Mouse (Mus musculus): ENCODE measurements around the gene Elf4. TPM values are rescaled to one million over a fixed set of nuclear protein-coding genes. Genes with fewer than 3 reads are reported as not detected.

Gene Elf4
- polyA plus RNA-seq, 1 experiment from 2014 or later: 1.6 TPM

GRCm38 (mm10) chrX:48412629-48413028, 50.3 kb downstream of the Elf4 start:
- H3K27me3 ChIP-seq: no peaks in the 10 kb centered on the region
- H3K4me3 ChIP-seq: no peak overlapping the region
- ATAC-seq (ENCODE audit: low FRiP score, low read depth): no peak
- no peak overlapping the region for H3K4me2 ChIP-seq (replicated peaks)
- H3K4me1 ChIP-seq: no peaks in the 10 kb centered on the region
- H3K36me3 ChIP-seq: no peaks in the 10 kb centered on the region
- H3K9ac ChIP-seq (replicated peaks): no peak overlapping the region
- H3K9me3 ChIP-seq: no peaks in the 10 kb centered on the region
- no peak overlapping the region for H3K27ac ChIP-seq (replicated peaks)
- 91% methylated on average over 6 of the region's 6 CpGs for WGBS

- Histone ChIP-seq H3K9me3 (no peaks in the 10 kb centered on the region), H3K27ac (replicated peaks) (no peak overlapping the region), H3K4me1 (no peaks in the 10 kb centered on the region), H3K36me3 (peaks cover 9% of the 10 kb centered on the region; the same call in 1 of the 2 replicates), H3K9ac (replicated peaks) (no peak overlapping the region), H3K4me2 (replicated peaks) (peak overlapping the region; percentile 51), H3K4me3 (peak overlapping the region; percentile 44), H3K27me3 (no peaks in the 10 kb centered on the region)
- ATAC-seq (ENCODE audit: low FRiP score, low read depth): no peak
- WGBS: 25% methylated on average over 7 of the region's 7 CpGs
Measured at GRCm38 (mm10) chrX:48410388-48410776, 52.5 kb downstream of the Elf4 start.

- WGBS: 16% methylated on average over 36 of the region's 36 CpGs
Measured at GRCm38 (mm10) chrX:48409611-48410387, 53.1 kb downstream of the Elf4 start.

GRCm38 (mm10) chrX:48405141-48405540, 57.8 kb downstream of the Elf4 start:
- Histone ChIP-seq H3K9me3 (no peaks in the 10 kb centered on the region), H3K9ac (replicated peaks) (no peak overlapping the region), H3K36me3 (peaks cover 45% of the 10 kb centered on the region), H3K27me3 (no peaks in the 10 kb centered on the region), H3K4me3 (no peak overlapping the region), H3K27ac (replicated peaks) (no peak overlapping the region), H3K4me2 (replicated peaks) (no peak overlapping the region), H3K4me1 (no peaks in the 10 kb centered on the region)
- ATAC-seq (ENCODE audit: low FRiP score, low read depth): no peak
- 49% methylated on average over 3 of the region's 3 CpGs for WGBS

More at GRCm38 (mm10) chrX:48409611-48410387, 53.1 kb downstream of the Elf4 start:
- Histone ChIP-seq H3K4me1 (no peaks in the 10 kb centered on the region), H3K27ac (replicated peaks) (no peak overlapping the region), H3K36me3 (peaks cover 10% of the 10 kb centered on the region; the same call in 1 of the 2 replicates), H3K9ac (replicated peaks) (0 out of 2 replicates have a peak overlapping the region, but pooled peaks have one; percentile 20), H3K4me2 (replicated peaks) (peak overlapping the region; percentile 51), H3K9me3 (no peaks in the 10 kb centered on the region), H3K4me3 (peak overlapping the region; percentile 44), H3K27me3 (no peaks in the 10 kb centered on the region)
- ATAC-seq (ENCODE audit: low FRiP score, low read depth): peak; percentile 86

- H3K27me3 ChIP-seq: no peaks in the 10 kb centered on the region
- no peak overlapping the region for H3K4me2 ChIP-seq (replicated peaks)
- no peaks in the 10 kb centered on the region for H3K9me3 ChIP-seq
- WGBS: 84% methylated on average over 4 of the region's 4 CpGs
- H3K4me1 ChIP-seq: no peaks in the 10 kb centered on the region
- no peak overlapping the region for H3K27ac ChIP-seq (replicated peaks)
- no peak for ATAC-seq (ENCODE audit: low FRiP score, low read depth)
- H3K9ac ChIP-seq (replicated peaks): no peak overlapping the region
- no peak overlapping the region for H3K4me3 ChIP-seq
- H3K36me3 ChIP-seq: peaks cover 40% of the 10 kb centered on the region
Measured at GRCm38 (mm10) chrX:48399994-48400393, 62.9 kb downstream of the Elf4 start.

- H3K36me3 ChIP-seq: peaks cover 62% of the 10 kb centered on the region
Measured at GRCm38 (mm10) chrX:48389380-48389779, 73.6 kb downstream of the Elf4 start.

GRCm38 (mm10) chrX:48385927-48386326, 77.0 kb downstream of the Elf4 start:
- peak overlapping the region; percentile 30; the same call in 1 of the 2 replicates for H3K27ac ChIP-seq (replicated peaks)

More at GRCm38 (mm10) chrX:48389380-48389779, 73.6 kb downstream of the Elf4 start:
- no peak for ATAC-seq (ENCODE audit: low FRiP score, low read depth)
- Histone ChIP-seq H3K4me3 (no peak overlapping the region), H3K4me2 (replicated peaks) (no peak overlapping the region), H3K27ac (replicated peaks) (no peak overlapping the region), H3K4me1 (peaks cover 7% of the 10 kb centered on the region; the same call in 1 of the 2 replicates), H3K27me3 (no peaks in the 10 kb centered on the region), H3K9ac (replicated peaks) (no peak overlapping the region), H3K9me3 (no peaks in the 10 kb centered on the region)
- WGBS: 87% methylated on average over 6 of the region's 6 CpGs

GRCm38 (mm10) chrX:48383643-48384042, 79.3 kb downstream of the Elf4 start:
- Histone ChIP-seq H3K4me3 (no peak overlapping the region), H3K9me3 (no peaks in the 10 kb centered on the region), H3K9ac (replicated peaks) (no peak overlapping the region), H3K27me3 (no peaks in the 10 kb centered on the region), H3K27ac (replicated peaks) (no peak overlapping the region), H3K4me1 (peaks cover 7% of the 10 kb centered on the region; the same call in 1 of the 2 replicates), H3K4me2 (replicated peaks) (no peak overlapping the region), H3K36me3 (peaks cover 28% of the 10 kb centered on the region)
- ATAC-seq (ENCODE audit: low FRiP score, low read depth): no peak
- WGBS: 50% methylated on average over 7 of the region's 7 CpGs

More at GRCm38 (mm10) chrX:48385927-48386326, 77.0 kb downstream of the Elf4 start:
- no peak overlapping the region for H3K4me2 ChIP-seq (replicated peaks)
- 39% methylated on average over 3 of the region's 4 CpGs for WGBS
- peaks cover 37% of the 10 kb centered on the region for H3K36me3 ChIP-seq
- ATAC-seq (ENCODE audit: low FRiP score, low read depth): peak; percentile 91
- H3K4me3 ChIP-seq: no peak overlapping the region
- H3K4me1 ChIP-seq: peaks cover 7% of the 10 kb centered on the region; the same call in 1 of the 2 replicates
- no peaks in the 10 kb centered on the region for H3K9me3 ChIP-seq
- no peak overlapping the region for H3K9ac ChIP-seq (replicated peaks)
- no peaks in the 10 kb centered on the region for H3K27me3 ChIP-seq

GRCm38 (mm10) chrX:48367841-48368240, 95.1 kb downstream of the Elf4 start:
- Histone ChIP-seq H3K4me1 (peaks cover 9% of the 10 kb centered on the region; the same call in 1 of the 2 replicates), H3K9ac (replicated peaks) (no peak overlapping the region), H3K27me3 (no peaks in the 10 kb centered on the region), H3K4me3 (no peak overlapping the region), H3K9me3 (no peaks in the 10 kb centered on the region), H3K27ac (replicated peaks) (no peak overlapping the region), H3K4me2 (replicated peaks) (no peak overlapping the region), H3K36me3 (peaks cover 37% of the 10 kb centered on the region)
- no peak for ATAC-seq (ENCODE audit: low FRiP score, low read depth)
- 92% methylated on average over 9 of the region's 9 CpGs for WGBS

- H3K36me3 ChIP-seq: peaks cover 34% of the 10 kb centered on the region
- peaks cover 9% of the 10 kb centered on the region; the same call in 1 of the 2 replicates for H3K4me1 ChIP-seq
- no peaks in the 10 kb centered on the region for H3K9me3 ChIP-seq
- no peak overlapping the region for H3K27ac ChIP-seq (replicated peaks)
- no peak for ATAC-seq (ENCODE audit: low FRiP score, low read depth)
- 46% methylated on average over 15 of the region's 15 CpGs for WGBS
- no peak overlapping the region for H3K9ac ChIP-seq (replicated peaks)
- no peaks in the 10 kb centered on the region for H3K27me3 ChIP-seq
- H3K4me3 ChIP-seq: no peak overlapping the region
- no peak overlapping the region for H3K4me2 ChIP-seq (replicated peaks)
Measured at GRCm38 (mm10) chrX:48365836-48366577, 96.9 kb downstream of the Elf4 start.
